Mouse (Mus musculus): ENCODE results near the gene Gm5136.

- TF ChIP-seq CTCF (IDR thresholded peaks at IDR 0.05; ENCODE audit: borderline replicate concordance, insufficient read depth, low read length) (no peak), POLR2A (IDR thresholded peaks at IDR 0.05; ENCODE audit: low read depth, low read length) (no peak)
Observed at GRCm38 (mm10) chr10:108686696-108687095, 13.3 kb downstream of the Gm5136 start.
